Mouse (Mus musculus): ENCODE results near the gene Leng8.

DNA sequence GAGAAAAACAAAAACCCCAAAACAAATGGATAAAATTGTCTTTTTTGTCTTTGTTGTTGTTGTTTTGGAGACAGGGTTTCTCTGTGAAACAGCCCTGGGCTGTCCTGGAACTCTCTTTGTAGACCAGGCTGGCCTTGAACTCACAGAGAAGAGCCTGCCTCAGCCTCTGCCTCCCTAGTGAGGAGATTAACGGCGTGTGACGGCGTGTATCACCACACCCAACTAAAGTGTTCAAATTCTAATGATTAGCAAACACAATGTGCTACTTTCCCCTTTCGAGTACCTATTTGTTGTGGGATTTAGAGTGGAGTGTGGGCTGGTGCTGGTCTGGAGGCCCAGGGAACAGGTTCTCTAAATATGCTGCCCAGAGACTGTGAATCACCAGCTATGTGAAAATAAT is 1.9 kb upstream of the Leng8 start:
- TF ChIP-seq CTCF (IDR thresholded peaks at IDR 0.05; ENCODE audit: low read depth) (no peak), EP300 (optimal IDR thresholded peaks at IDR 0.05) (no peak)

Data from stomach, postnatal 0 days (tissue).